Comparison of ENCODE assay signal across 8 mouse cellular contexts in genomic region chr7:141060426-141061242, GRCm38 (mm10). TPM values are rescaled to one million over a fixed set of nuclear protein-coding genes. Genes with fewer than 3 reads are reported as not detected.
DNase-seq lines count a peak whose midpoint lies in the region; ATAC-seq lines count a peak whose summit lies in the region.

B4galnt4 (plus strand) TSS chr7:141061104.

- no peaks in the 10 kb centered on the region for H3K9me3 ChIP-seq in hindbrain, embryonic 14.5 days (ENCODE audit: control insufficient read depth, low read length)

- H3K27ac ChIP-seq in hindbrain, embryonic 14.5 days = peak within 1 kb of the TSS; percentile 94

- peaks cover 26% of the 10 kb centered on the region for H3K36me3 ChIP-seq in hindbrain, embryonic 14.5 days (replicated peaks; ENCODE audit: control insufficient read depth, insufficient read depth)

- H3K9ac ChIP-seq in hindbrain, embryonic 14.5 days = peak within 1 kb of the TSS; percentile 97

- peaks cover 24% of the 10 kb centered on the region for H3K4me1 ChIP-seq in hindbrain, embryonic 14.5 days (replicated peaks; ENCODE audit: control insufficient read depth, insufficient read depth, low read length)

- no peaks in the 10 kb centered on the region for H3K27me3 ChIP-seq in hindbrain, embryonic 14.5 days (ENCODE audit: control insufficient read depth, insufficient read depth, low read length)

- peak within 1 kb of the TSS; percentile 65 for H3K4me2 ChIP-seq in hindbrain, embryonic 14.5 days (replicated peaks)

- peak; percentile 94 to 96 for DNase-seq in cerebellum, postnatal 14 days
- DNase-seq in frontal cortex, postnatal 14 days (ENCODE audit: low spot score in 2 of 2) = peak; percentile 86 to 90
- DNase-seq in hindbrain, embryonic 14.5 days (ENCODE audit: low spot score) = peak; percentile 90
- peak; percentile 89 for DNase-seq in left cerebral cortex, adult 11 months (ENCODE audit: low spot score)
- DNase-seq in lung, postnatal 10 days = peak; percentile 58
- peak; percentile 92 for DNase-seq in retina, postnatal 1 day
- no peak for DNase-seq in B cell, adult 2 months

- peak; percentile 57 for ATAC-seq in activated CD4-positive, CD25-positive, alpha-beta regulatory T cell, adult 4 months
- ATAC-seq in hindbrain, embryonic 14.5 days (ENCODE audit: low FRiP score) = peak; percentile 97

- peak within 1 kb of the TSS; percentile 80 for H3K4me3 ChIP-seq in hindbrain, embryonic 14.5 days (replicated peaks; ENCODE audit: low read length)

- WGBS in hindbrain, embryonic 14.5 days = under 1% methylated on average over 72 of the region's 72 CpGs

RNA-seq across cellular contexts. Expression of gene B4galnt4, which starts in this region (rescaled TPM):
- polyA plus RNA-seq in activated CD4-positive, CD25-positive, alpha-beta regulatory T cell, adult 4 months (2017; shearing (Covaris generic)) = 10 to 100 TPM in 1 of 2 experiments, 1 to 10 TPM in 1; 6.4 to 11.9 TPM
- 38.4 and 41.5 TPM in 2 replicates for polyA plus RNA-seq in hindbrain, embryonic 14.5 days (2014; fragmentation: Nextera tagmentation; extraction: Ambion mirVana)

Comparison
In these comparisons a context has a peak if more than half of its experiments do, and no peak if none do; other contexts are left out.
1. DNase-seq: peak in cerebellum, postnatal 14 days (2 of 2), frontal cortex, postnatal 14 days (2 of 2), hindbrain, embryonic 14.5 days (single experiment), left cerebral cortex, adult 11 months (single experiment), lung, postnatal 10 days (single experiment) and retina, postnatal 1 day (single experiment); none in B cell, adult 2 months (0 of 2).